Mouse (Mus musculus) megakaryocyte, embryonic 14.5 days (primary cell): ENCODE data around the gene Gpc1. TPM values are rescaled to one million over a fixed set of nuclear protein-coding genes. Genes with fewer than 3 reads are reported as not detected.

Source experiments
- H3K27me3 ChIP-seq: replicated peaks from 2 replicates; pipeline ENCODE3; 2012; ENCODE audit warnings: inconsistent platforms
- H3K36me3 ChIP-seq: replicated peaks from 2 replicates; pipeline ENCODE3; 2012; ENCODE audit warnings: low read length, inconsistent platforms, mixed read lengths
- H3K4me1 ChIP-seq: 2 replicates; pipeline ENCODE4 v1.6.1; 2012; ENCODE audit warnings: inconsistent platforms
- H3K4me3 ChIP-seq: replicated peaks from 2 replicates; pipeline ENCODE3; 2012; ENCODE audit warnings: moderate library complexity, mild to moderate bottlenecking, inconsistent platforms
- H3K9me3 ChIP-seq: 2 replicates; pipeline ENCODE4 v1.6.1; 2012; ENCODE audit warnings: inconsistent platforms
- FLI1 ChIP-seq: IDR thresholded peaks from 2 replicates; pipeline ENCODE4 v1.6.1; 2012; ENCODE audit warnings: low read length, inconsistent platforms, mixed read lengths
- GATA1 ChIP-seq: IDR thresholded peaks from 3 replicates; pipeline ENCODE4 v1.6.1; 2012; ENCODE audit warnings: mixed read lengths, low read length, inconsistent platforms, borderline replicate concordance
- polyA plus RNA-seq: library from polyadenylated mRNA; stranded (reverse); fragments of >175 nt; gene quantifications from 2 replicates; pipeline ENCODE4 v1.2.3, GENCODE M21; 2012; ENCODE audit warnings: low replicate concordance; ENCODE audit not compliant: insufficient read depth

Gene Gpc1
- polyA plus RNA-seq, 1 experiment, result 0.26 TPM

GRCm38 (mm10) chr1:92799653-92800052 lies 31.8 kb upstream of the Gpc1 start:
- H3K36me3 ChIP-seq, result no peaks in the 10 kb centered on the region
- peaks cover 50% of the 10 kb centered on the region for H3K27me3 ChIP-seq
- TF ChIP-seq FLI1 (no peak), GATA1 (no peak)
- no peak overlapping the region for H3K4me3 ChIP-seq
- no peaks in the 10 kb centered on the region for H3K9me3 ChIP-seq
- peaks cover 13% of the 10 kb centered on the region for H3K4me1 ChIP-seq

- Histone ChIP-seq H3K4me3 (no peak overlapping the region), H3K36me3 (no peaks in the 10 kb centered on the region), H3K9me3 (no peaks in the 10 kb centered on the region), H3K4me1 (peaks cover 13% of the 10 kb centered on the region), H3K27me3 (peaks cover 48% of the 10 kb centered on the region)
- TF ChIP-seq GATA1 (no peak), FLI1 (no peak)
These were observed 29.1 kb upstream of the Gpc1 start for GRCm38 (mm10) chr1:92802362-92802761.

GRCm38 (mm10) chr1:92803376-92803775 lies 28.1 kb upstream of the Gpc1 start:
- H3K27me3 ChIP-seq, result peaks cover 44% of the 10 kb centered on the region
- no peaks in the 10 kb centered on the region for H3K36me3 ChIP-seq
- TF ChIP-seq FLI1, result no peak
- TF ChIP-seq GATA1, result no peak
- no peak overlapping the region for H3K4me3 ChIP-seq
- peaks cover 13% of the 10 kb centered on the region for H3K4me1 ChIP-seq
- H3K9me3 ChIP-seq, result 0 out of 2 replicates have a peak, but pooled peaks cover under 1% of the 10 kb centered on the region

GRCm38 (mm10) chr1:92805181-92805580 lies 26.3 kb upstream of the Gpc1 start:
- Histone ChIP-seq H3K27me3 (peaks cover 43% of the 10 kb centered on the region), H3K36me3 (no peaks in the 10 kb centered on the region), H3K9me3 (peaks cover 14% of the 10 kb centered on the region), H3K4me3 (no peak overlapping the region), H3K4me1 (no peaks in the 10 kb centered on the region; the same call in 1 of the 2 replicates)
- TF ChIP-seq GATA1, result no peak
- TF ChIP-seq FLI1, result no peak

- H3K4me3 ChIP-seq, result no peak overlapping the region
- H3K4me1 ChIP-seq, result no peaks in the 10 kb centered on the region
- H3K9me3 ChIP-seq, result peaks cover 15% of the 10 kb centered on the region
- no peak for TF ChIP-seq GATA1
- no peak for TF ChIP-seq FLI1
- H3K27me3 ChIP-seq, result peaks cover 37% of the 10 kb centered on the region
- H3K36me3 ChIP-seq, result no peaks in the 10 kb centered on the region
These were observed 25.6 kb upstream of the Gpc1 start for GRCm38 (mm10) chr1:92805836-92806235.

GRCm38 (mm10) chr1:92806720-92807119 lies 24.7 kb upstream of the Gpc1 start:
- peaks cover 19% of the 10 kb centered on the region for H3K9me3 ChIP-seq
- H3K36me3 ChIP-seq, result no peaks in the 10 kb centered on the region
- no peak overlapping the region for H3K4me3 ChIP-seq
- no peak for TF ChIP-seq GATA1
- no peak for TF ChIP-seq FLI1
- peaks cover 30% of the 10 kb centered on the region for H3K27me3 ChIP-seq
- H3K4me1 ChIP-seq, result no peaks in the 10 kb centered on the region

- Histone ChIP-seq H3K4me3 (peak overlapping the region; percentile 56), H3K4me1 (no peaks in the 10 kb centered on the region), H3K9me3 (peaks cover 32% of the 10 kb centered on the region), H3K27me3 (peaks cover 27% of the 10 kb centered on the region), H3K36me3 (no peaks in the 10 kb centered on the region)
- TF ChIP-seq GATA1, result no peak
- TF ChIP-seq FLI1, result no peak
These were observed 21.8 kb upstream of the Gpc1 start for GRCm38 (mm10) chr1:92809621-92810020.

- H3K36me3 ChIP-seq, result no peaks in the 10 kb centered on the region
- no peak for TF ChIP-seq GATA1
- no peak for TF ChIP-seq FLI1
- no peak overlapping the region for H3K4me3 ChIP-seq
- peaks cover 25% of the 10 kb centered on the region for H3K9me3 ChIP-seq
- no peaks in the 10 kb centered on the region for H3K4me1 ChIP-seq
- peaks cover 31% of the 10 kb centered on the region for H3K27me3 ChIP-seq
These were observed 17.1 kb upstream of the Gpc1 start for GRCm38 (mm10) chr1:92814319-92814718.

GRCm38 (mm10) chr1:92815100-92815499 lies 16.3 kb upstream of the Gpc1 start:
- TF ChIP-seq GATA1, result no peak
- no peak for TF ChIP-seq FLI1
- Histone ChIP-seq H3K4me3 (no peak overlapping the region), H3K4me1 (no peaks in the 10 kb centered on the region), H3K27me3 (peaks cover 31% of the 10 kb centered on the region), H3K36me3 (no peaks in the 10 kb centered on the region), H3K9me3 (peaks cover 19% of the 10 kb centered on the region)

GRCm38 (mm10) chr1:92815756-92816294 lies 15.6 kb upstream of the Gpc1 start:
- no peaks in the 10 kb centered on the region for H3K4me1 ChIP-seq
- H3K9me3 ChIP-seq, result peaks cover 17% of the 10 kb centered on the region
- H3K36me3 ChIP-seq, result no peaks in the 10 kb centered on the region
- TF ChIP-seq GATA1 (no peak), FLI1 (no peak)
- peaks cover 32% of the 10 kb centered on the region for H3K27me3 ChIP-seq
- H3K4me3 ChIP-seq, result no peak overlapping the region
